Mouse (Mus musculus) cerebellum, adult 9-11 months (tissue): ENCODE data around the gene Tmem231.
A peak's percentile ranks its signal among the peaks of the same experiment; 100 is the strongest.
"Not testable (repeated sequence)": the region's sequence is repeated elsewhere in the genome, so short reads cannot be mapped to it uniquely, and the experiment has no call there.

Experiments used
- DNase-seq: peaks from one replicate; pipeline ENCODE4 v3.0.0; 2022

Tmem231 gene

DNA sequence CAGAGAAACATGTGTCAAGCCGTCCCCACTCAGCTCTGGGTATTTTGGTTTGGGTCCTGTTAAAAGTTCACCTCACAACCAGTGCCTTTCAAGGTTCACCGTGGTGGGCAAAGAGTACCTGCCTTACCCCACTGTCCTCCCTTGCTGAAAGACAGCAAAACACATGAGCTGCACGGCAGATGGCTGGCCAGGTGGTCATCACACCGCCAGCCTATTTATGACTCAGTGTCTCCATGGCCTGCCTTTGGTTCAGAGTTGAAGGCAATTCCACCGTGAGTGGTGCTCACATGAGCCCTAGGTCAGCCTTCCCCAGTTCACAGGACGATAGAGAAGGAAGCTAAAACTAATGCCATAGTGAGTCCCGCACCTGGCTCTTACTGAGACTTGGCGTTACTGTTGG is 14.3 kb upstream of the Tmem231 start:
- peak; percentile 64 for DNase-seq

GRCm38 (mm10) chr8:111947144-111947543 is 13.5 kb upstream of the Tmem231 start:
- DNase-seq: no peak

- DNase-seq: no peak
Observed at GRCm38 (mm10) chr8:111943544-111943943, 9.9 kb upstream of the Tmem231 start.

DNA sequence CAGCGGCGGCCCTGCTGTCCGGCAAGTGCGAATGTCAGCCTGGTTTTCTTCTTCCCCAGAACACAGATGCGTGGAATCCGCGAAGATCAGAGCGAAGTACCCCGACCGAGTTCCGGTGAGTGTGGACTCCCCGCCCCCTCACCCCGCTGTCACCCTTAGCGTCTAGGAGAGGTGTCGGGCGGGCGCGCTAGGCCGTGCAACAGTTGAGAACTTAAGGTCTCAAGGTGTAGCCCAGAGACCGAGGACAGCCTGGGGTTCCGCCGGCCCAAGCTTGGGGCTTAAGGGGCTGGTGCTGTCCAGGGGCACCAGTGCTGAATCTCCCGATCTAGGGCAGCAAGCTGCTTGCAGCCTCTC is 7.4 kb upstream of the Tmem231 start:
- DNase-seq: peak; percentile 68

DNA sequence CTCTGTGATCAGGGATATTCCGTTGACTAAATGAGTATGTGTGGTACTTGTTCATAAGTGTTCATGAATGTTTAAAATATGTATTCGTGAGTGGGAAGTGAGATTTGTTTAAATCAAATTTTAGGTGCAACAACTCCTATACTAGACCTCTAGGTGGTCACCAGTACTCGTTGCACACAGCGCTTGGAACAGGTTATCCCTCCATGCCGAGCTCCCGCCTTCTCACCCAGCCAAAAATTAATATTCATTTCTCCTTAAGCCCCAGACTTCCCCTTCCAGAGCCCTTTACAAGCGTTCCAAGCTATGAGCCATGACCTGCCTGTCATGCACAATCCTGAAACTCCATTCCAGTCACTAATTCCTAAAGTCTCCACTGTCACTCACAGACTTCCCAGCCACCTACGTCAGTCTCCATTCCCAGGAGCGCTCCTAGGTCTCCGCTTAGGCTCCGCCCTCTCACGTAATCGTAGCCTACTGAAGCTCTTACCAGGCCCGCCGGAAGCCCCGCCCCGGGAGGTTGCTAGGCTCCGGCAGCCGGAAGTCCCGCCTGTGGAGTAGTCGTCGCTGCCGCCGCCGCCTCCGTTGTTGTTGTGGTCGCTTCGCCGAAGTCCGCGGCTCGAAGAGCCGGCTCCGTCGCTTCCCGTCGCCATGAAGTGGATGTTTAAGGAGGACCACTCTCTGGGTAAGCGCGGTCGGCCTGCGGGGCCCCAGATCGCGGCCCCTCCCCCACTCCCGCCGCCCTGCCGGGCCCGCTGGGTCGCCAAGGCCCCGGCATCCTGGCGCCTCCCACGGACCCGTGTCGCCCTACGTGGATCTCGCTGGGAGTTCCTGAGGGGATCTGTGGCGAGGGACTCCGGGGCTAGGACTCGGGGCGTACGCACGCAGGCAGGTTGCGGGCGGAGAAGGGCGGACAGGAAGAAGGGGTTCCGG is 6.8 kb upstream of the Tmem231 start, which contains the start of gene Gabarapl2:
Gabarapl2 (plus strand) TSS at position 533 of the 930 bp plus-strand sequence.
- peak; percentile 98 for DNase-seq

- peak; percentile 84 for DNase-seq
Observed at GRCm38 (mm10) chr8:111939516-111940142, 5.9 kb upstream of the Tmem231 start.

GRCm38 (mm10) chr8:111938076-111938985 is 4.7 kb upstream of the Tmem231 start:
- not testable (repeated sequence) for DNase-seq

DNA sequence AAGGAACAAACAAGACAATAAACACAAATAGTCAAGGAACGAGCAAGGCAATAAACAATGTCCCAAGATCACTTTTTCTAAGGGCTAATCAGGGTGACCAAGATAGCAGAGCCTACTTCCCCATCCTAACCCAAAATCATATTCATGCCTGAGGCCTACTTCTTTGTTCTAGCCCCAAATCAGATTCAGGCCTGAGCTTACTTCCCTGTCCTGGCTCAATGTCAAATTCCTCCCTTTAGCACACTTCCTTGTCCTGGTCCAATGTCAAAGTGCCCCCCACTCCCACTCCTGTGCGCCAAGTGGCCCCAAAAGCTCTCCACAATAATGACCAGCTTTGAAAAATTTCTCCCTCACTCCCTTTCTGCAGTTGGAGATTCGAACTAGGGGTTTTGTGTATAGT is 3.5 kb upstream of the Tmem231 start:
- no peak for DNase-seq

DNA sequence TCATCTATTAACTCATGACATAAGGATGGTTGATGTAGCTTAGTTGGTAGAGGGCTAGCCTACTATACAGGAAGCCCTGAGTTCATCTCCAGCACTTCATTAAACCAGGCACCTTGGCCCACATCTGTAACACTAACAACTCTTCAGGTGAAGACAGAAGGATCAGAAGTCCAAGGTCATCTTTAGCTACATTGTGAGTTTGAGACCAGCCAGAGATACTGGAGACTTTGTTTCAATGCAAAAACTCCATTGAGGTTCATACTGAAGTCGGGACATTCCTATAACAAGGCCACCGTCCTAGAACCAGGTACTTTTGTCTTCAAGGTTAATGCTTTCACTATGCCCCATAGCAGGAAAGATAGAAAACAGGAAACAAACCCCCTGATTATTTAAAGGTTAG is 520 bp upstream of the Tmem231 start:
- DNase-seq: no peak

DNA sequence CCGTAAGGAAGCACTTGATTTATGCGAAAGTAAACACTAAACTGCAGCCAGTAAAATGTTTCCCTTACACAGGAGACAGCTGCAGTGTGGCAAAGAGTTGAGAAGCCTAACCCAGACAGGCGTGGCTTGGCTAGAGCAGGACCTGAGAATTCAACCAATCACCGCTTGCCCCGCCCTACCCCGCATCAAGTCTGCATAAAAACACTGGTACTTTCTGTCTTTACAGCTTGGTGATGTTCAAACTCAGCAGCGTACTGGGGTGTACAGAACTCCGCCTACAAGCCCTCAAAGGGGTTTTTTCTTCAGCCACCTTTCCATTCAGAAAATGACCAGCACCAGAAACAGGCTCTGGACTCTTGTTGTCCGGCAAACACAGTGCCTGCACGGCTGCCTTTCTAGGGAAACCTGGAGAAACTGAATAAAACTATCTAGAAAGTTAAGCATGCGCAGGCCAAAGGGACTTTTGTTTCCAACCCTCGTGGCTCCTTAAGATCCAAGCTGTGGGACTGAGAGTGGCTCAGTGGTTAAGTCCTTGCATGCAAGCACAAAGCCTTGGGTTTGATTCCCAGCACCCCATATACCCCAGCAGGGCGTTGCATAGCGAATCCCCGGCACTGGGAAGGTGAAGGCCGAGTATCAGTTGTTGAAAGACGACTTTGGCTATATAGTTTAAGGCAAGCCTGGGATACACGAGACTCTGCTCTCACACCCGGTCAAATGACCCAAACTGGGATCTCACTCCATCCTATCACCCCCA is 923 bp downstream of the Tmem231 start:
- peak; percentile 72 for DNase-seq

DNA sequence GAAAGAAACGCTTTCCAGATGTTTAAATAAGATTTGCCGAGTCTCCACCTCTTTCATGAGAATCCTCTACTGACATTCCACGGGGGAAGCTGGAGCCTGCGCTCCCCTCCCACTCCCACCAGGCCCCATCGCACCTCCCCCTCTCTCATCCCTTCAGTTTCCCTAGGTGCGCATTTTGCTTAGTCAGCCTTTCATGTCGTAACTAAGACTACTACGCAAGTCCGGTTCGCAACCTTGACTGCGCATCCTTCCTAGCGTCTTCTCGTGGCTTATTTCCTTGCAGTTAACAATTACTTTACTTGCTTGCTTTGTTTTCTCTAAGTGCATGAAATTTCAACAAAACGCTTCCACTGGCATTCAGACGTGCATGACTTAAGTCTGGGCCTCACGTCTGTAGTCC is 2.0 kb downstream of the Tmem231 start:
- DNase-seq: no peak

GRCm38 (mm10) chr8:111929648-111930344 is 3.9 kb downstream of the Tmem231 start:
- DNase-seq: no peak

DNA sequence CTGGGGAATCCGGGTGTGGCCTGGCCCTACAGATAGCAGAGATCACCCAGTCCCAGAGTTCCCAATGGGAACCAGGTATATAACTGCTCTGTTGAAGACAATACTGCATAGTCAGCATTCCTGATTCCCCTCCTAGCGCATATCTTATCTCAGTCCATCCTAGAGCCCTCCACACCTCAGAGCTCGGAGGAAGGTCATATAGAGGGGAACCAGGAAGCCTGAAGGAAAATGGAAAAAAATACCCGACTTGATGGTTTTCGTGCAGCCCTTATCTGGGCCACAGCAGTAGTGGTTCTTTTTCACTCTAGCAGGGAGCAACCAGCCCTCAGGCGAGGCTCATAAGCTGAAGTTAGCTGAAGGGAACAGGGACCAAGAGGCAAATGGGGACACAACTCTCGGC is 8.7 kb downstream of the Tmem231 start:
- no peak for DNase-seq

DNA sequence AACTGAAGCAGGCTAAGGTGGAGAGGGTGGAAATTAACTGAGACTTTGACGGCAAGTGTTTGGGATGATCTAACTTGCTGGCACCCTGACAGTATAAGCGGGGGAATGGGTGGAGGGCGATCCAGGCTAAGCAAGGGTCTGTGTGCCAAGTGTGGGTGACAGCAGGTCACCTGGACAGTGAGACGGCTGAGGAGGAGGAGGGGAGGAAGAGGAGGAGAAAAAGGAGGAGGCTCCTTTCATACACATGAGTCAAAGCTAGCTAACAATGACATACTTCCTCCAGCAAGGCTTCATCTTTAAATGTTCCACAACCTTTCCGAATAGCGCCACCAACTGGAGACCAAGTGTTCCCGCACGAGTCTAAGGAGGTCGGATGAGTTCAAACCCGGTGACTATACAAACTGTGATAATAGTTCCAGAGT is 10.3 kb downstream of the Tmem231 start:
- DNase-seq: peak; percentile 83

DNA sequence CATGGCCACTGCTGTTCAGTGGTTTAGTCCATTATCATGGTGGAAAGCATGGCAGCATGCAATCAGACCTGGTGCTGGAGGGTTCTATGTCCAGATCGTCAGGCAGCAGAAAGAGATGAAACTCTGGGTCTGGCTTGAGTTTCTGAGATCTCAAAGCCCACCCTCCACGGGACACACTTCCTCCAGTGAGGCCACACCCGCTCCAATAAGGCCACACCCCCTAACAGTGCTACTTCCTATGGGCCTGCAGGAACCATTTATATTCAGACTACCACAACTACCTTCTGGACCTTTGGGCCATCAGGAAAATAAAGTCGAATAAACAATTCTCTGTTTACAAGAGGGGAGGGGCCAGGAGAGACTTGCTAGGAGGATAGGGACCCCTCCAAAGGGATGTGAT is 12.7 kb downstream of the Tmem231 start:
- no peak for DNase-seq

- no peak for DNase-seq
Observed at GRCm38 (mm10) chr8:111919663-111920062, 14.0 kb downstream of the Tmem231 start.

GRCm38 (mm10) chr8:111912860-111913432 is 20.7 kb downstream of the Tmem231 start:
- no peak for DNase-seq

DNA sequence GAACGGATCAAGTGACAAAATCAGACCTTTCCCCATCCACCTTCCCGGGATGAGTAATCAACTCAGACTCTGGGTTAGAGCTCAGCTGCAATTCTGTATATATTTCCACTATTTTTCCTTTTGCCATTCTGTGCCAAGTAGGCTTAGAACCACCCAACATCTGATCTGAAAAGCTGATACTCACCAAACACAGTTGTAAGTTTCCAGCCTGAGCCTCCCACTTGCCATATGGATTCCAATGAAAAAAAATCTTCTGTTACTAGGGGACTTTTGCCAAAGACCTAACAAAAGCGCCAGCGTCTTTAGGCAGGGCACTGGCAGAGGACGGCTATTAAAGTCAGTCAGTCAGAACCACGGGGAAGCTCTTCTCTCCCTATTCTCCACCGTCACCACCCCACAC is 22.1 kb downstream of the Tmem231 start:
- no peak for DNase-seq

- DNase-seq: peak; percentile 50
Observed at GRCm38 (mm10) chr8:111909621-111910450, 23.8 kb downstream of the Tmem231 start, which contains the start of gene Chst5. Gene Chst5 (minus strand): TSS chr8:111910447.

GRCm38 (mm10) chr8:111905500-111906121 is 28.1 kb downstream of the Tmem231 start:
- DNase-seq: no peak
